Mouse (Mus musculus) forebrain, embryonic 16.5 days (tissue): Measurements from ENCODE around the gene Plpp6. TPM values are rescaled to one million over a fixed set of nuclear protein-coding genes. Genes with fewer than 3 reads are reported as not detected.

Source experiments
- ATAC-seq: fragments of 200-750 bp; cut with Nextera tagmentation; 2 replicates; pipeline ENCODE4 v1.8.0; 2017; ENCODE audit warnings: mild to moderate bottlenecking, moderate library complexity
- H3K27ac ChIP-seq: fragments of 300-500 bp; sonication (generic); 2 replicates; pipeline ENCODE4 v1.5.1; 2014; ENCODE audit warnings: low read length, control low read depth
- H3K27me3 ChIP-seq: fragments of 300-500 bp; sonication (generic); replicated peaks from 2 replicates; pipeline ENCODE4 v1.6.1; 2014; ENCODE audit warnings: low read length; ENCODE audit not compliant: control insufficient read depth, insufficient read depth
- H3K36me3 ChIP-seq: fragments of 300-500 bp; sonication (generic); 2 replicates; pipeline ENCODE4 v1.6.1; 2014; ENCODE audit not compliant: control insufficient read depth, insufficient read depth
- H3K4me1 ChIP-seq: fragments of 300-500 bp; sonication (generic); replicated peaks from 2 replicates; pipeline ENCODE4 v1.6.1; 2014; ENCODE audit warnings: low read length; ENCODE audit not compliant: control insufficient read depth, insufficient read depth
- H3K4me2 ChIP-seq: fragments of 300-500 bp; sonication (generic); 2 replicates; pipeline ENCODE4 v1.6.1; 2014; ENCODE audit warnings: mild to moderate bottlenecking, low read length, control low read depth
- H3K4me3 ChIP-seq: fragments of 300-500 bp; sonication (generic); replicated peaks from 2 replicates; pipeline ENCODE4 v1.5.1; 2014; ENCODE audit warnings: mild to moderate bottlenecking, low read length, control low read depth
- H3K9ac ChIP-seq: fragments of 300-500 bp; sonication (generic); replicated peaks from 2 replicates; pipeline ENCODE4 v1.6.1; 2014; ENCODE audit warnings: low read depth, low read length, control low read depth
- H3K9me3 ChIP-seq: fragments of 300-500 bp; sonication (generic); 2 replicates; pipeline ENCODE4 v1.6.1; 2016; ENCODE audit warnings: low read length; ENCODE audit not compliant: control insufficient read depth
- WGBS: fragments of 180-500 bp; shearing (Covaris S2); extraction: QIAGEN DNeasy Blood & Tissue Kit; methylation state at CpG from one replicate; pipeline ENCODE4 v1.1.7; 2014; 5-methylcytosine and 5-hydroxymethylcytosine counted together
- polyA plus RNA-seq: library from polyadenylated mRNA; unstranded; fragments of >200 nt; fragmentation: Nextera tagmentation; extraction: Ambion mirVana; gene quantifications from 2 replicates; pipeline ENCODE4 v1.2.1, GENCODE M21; 2015

The Plpp6 gene
- polyA plus RNA-seq, 1 experiment from 2014 or later: 8.9 TPM

- ATAC-seq: no peak
- no peaks in the 10 kb centered on the region for H3K27me3 ChIP-seq
- H3K4me2 ChIP-seq: no peak overlapping the region
- peaks cover 31% of the 10 kb centered on the region for H3K36me3 ChIP-seq
- H3K9ac ChIP-seq: no peak overlapping the region
- WGBS: 91% methylated on average over 8 of the region's 8 CpGs
- H3K4me3 ChIP-seq: no peak overlapping the region
- no peak overlapping the region for H3K27ac ChIP-seq
- H3K4me1 ChIP-seq: no peaks in the 10 kb centered on the region
- H3K9me3 ChIP-seq: no peaks in the 10 kb centered on the region
Measured at GRCm38 (mm10) chr19:29015410-29016203, 51.9 kb downstream of the Plpp6 start.

- ATAC-seq: no peak
- 86% methylated on average over 5 of the region's 5 CpGs for WGBS
- H3K4me2 ChIP-seq: no peak overlapping the region
- no peaks in the 10 kb centered on the region for H3K9me3 ChIP-seq
- no peaks in the 10 kb centered on the region for H3K4me1 ChIP-seq
- H3K27me3 ChIP-seq: no peaks in the 10 kb centered on the region
- H3K36me3 ChIP-seq: peaks cover 33% of the 10 kb centered on the region
- H3K9ac ChIP-seq: no peak overlapping the region
- no peak overlapping the region for H3K4me3 ChIP-seq
- H3K27ac ChIP-seq: no peak overlapping the region
Measured at GRCm38 (mm10) chr19:29016204-29016765, 52.5 kb downstream of the Plpp6 start.

Other genes with a start within 250 kb of the Plpp6 start
- 37.5 and 44.7 TPM in 2 replicates for gene Slc1a1, start 128.9 kb upstream of the Plpp6 start, polyA plus RNA-seq
- gene 4430402I18Rik, start 3.8 kb downstream of the Plpp6 start, polyA plus RNA-seq: 2.5 and 3.4 TPM in 2 replicates
- 56.6 and 57.6 TPM in 2 replicates for gene Cdc37l1, start 26.4 kb downstream of the Plpp6 start, polyA plus RNA-seq
- 68.9 and 83.1 TPM in 2 replicates for gene Ak3, start 84.0 kb downstream of the Plpp6 start, polyA plus RNA-seq
- 35.3 and 40.4 TPM in 2 replicates for gene Rcl1, start 137.4 kb downstream of the Plpp6 start, polyA plus RNA-seq